Comparison of ENCODE assay signal across 9 mouse cellular contexts in genomic region chr12:111445161-111445889, GRCm38 (mm10). TPM values are rescaled to one million over a fixed set of nuclear protein-coding genes. Genes with fewer than 3 reads are reported as not detected.
DNase-seq lines count a peak whose midpoint lies in the region; ATAC-seq and TF ChIP-seq lines count a peak whose summit lies in the region.
"Had no signal": no experiment of that assay in that cellular context is flagged by ENCODE, and none has a peak within 500 bp of the region (broad histone marks: within the 10 kb centered on the region; RNA-seq: fewer than 3 reads in every experiment).

No protein-coding gene starts in this region.

- no peak for DNase-seq in kidney, adult 11 months
- no peak for DNase-seq in forebrain, embryonic 11.5 days (ENCODE audit: low spot score)
- DNase-seq in kidney, postnatal 25 days, result peak; percentile 16 to 59
- peak; percentile 19 for DNase-seq in neural tube, embryonic 11.5 days (ENCODE audit: low spot score)
- DNase-seq in cerebellum, adult 8-10 months, result no peak
- no peak for DNase-seq in adrenal gland, postnatal 36 days
- no peak for DNase-seq in cerebellum, adult 2 months
- DNase-seq: cerebellum, postnatal 36 days had no signal

- H3K4me2 ChIP-seq in kidney, embryonic 14.5 days (replicated peaks; ENCODE audit: low read depth, low read length), result peak overlapping the region; percentile 53
- peak overlapping the region; percentile 33; the same call in 1 of the 2 replicates for H3K4me2 ChIP-seq in forebrain, embryonic 11.5 days (ENCODE audit: low read depth, low read length, severe bottlenecking)
- H3K4me2 ChIP-seq in neural tube, embryonic 11.5 days (ENCODE audit: low read depth), result no peak overlapping the region

- no peaks in the 10 kb centered on the region for H3K9me3 ChIP-seq in kidney, embryonic 14.5 days (ENCODE audit: control insufficient read depth, low read length)
- H3K9me3 ChIP-seq in forebrain, embryonic 11.5 days (ENCODE audit: control insufficient read depth, low read length), result no peaks in the 10 kb centered on the region
- H3K9me3 ChIP-seq in neural tube, embryonic 11.5 days (ENCODE audit: control insufficient read depth, low read length), result no peaks in the 10 kb centered on the region

- H3K4me1 ChIP-seq in kidney, embryonic 14.5 days (ENCODE audit: control insufficient read depth, insufficient read depth, low read length), result peaks cover 55% of the 10 kb centered on the region
- H3K4me1 ChIP-seq in forebrain, embryonic 11.5 days (replicated peaks; ENCODE audit: control insufficient read depth, insufficient read depth, low read length), result peaks cover 12% of the 10 kb centered on the region
- peaks cover 6% of the 10 kb centered on the region; the same call in 1 of the 2 replicates for H3K4me1 ChIP-seq in neural tube, embryonic 11.5 days (ENCODE audit: control insufficient read depth, insufficient read depth, low read length)
- 0 out of 2 replicates have a peak, but pooled peaks cover 5% of the 10 kb centered on the region for H3K4me1 ChIP-seq in cerebellum, adult 2 months (ENCODE audit: control insufficient read depth, insufficient read depth, low read length)

- no peak overlapping the region for H3K27ac ChIP-seq in kidney, embryonic 14.5 days (ENCODE audit: low read depth, low read length)
- no peak overlapping the region for H3K27ac ChIP-seq in forebrain, embryonic 11.5 days (ENCODE audit: low read depth, low read length)
- no peak overlapping the region for H3K27ac ChIP-seq in neural tube, embryonic 11.5 days (ENCODE audit: low read depth, low read length)
- H3K27ac ChIP-seq in cerebellum, adult 2 months (ENCODE audit: insufficient read depth, low read length), result no peak overlapping the region

- peak overlapping the region; percentile 24 for H3K4me3 ChIP-seq in kidney, embryonic 14.5 days (ENCODE audit: low read length)
- H3K4me3 ChIP-seq in forebrain, embryonic 11.5 days (ENCODE audit: low read depth, low read length), result 0 out of 2 replicates have a peak overlapping the region, but pooled peaks have one; percentile 9
- H3K4me3 ChIP-seq in neural tube, embryonic 11.5 days (ENCODE audit: low read depth, low read length), result peak overlapping the region; percentile 10; the same call in 1 of the 2 replicates
- no peak overlapping the region for H3K4me3 ChIP-seq in cerebellum, adult 2 months (replicated peaks; ENCODE audit: insufficient read depth, low read depth, low read length)

- WGBS in kidney, embryonic 14.5 days, result 4% methylated on average over 51 of the region's 52 CpGs
- WGBS in forebrain, embryonic 11.5 days, result 2% methylated on average over 52 of the region's 52 CpGs
- WGBS in neural tube, embryonic 11.5 days, result 2% methylated on average over 52 of the region's 52 CpGs
- WGBS in cerebellum, adult 2 months, result 6% methylated on average over 52 of the region's 52 CpGs

- peak overlapping the region; percentile 31; the same call in 1 of the 2 replicates for H3K9ac ChIP-seq in kidney, embryonic 14.5 days (ENCODE audit: low read depth, low read length)
- no peak overlapping the region for H3K9ac ChIP-seq in forebrain, embryonic 11.5 days (ENCODE audit: low read length)
- no peak overlapping the region for H3K9ac ChIP-seq in neural tube, embryonic 11.5 days (ENCODE audit: low read length)

- no peak for ATAC-seq in kidney, embryonic 14.5 days (ENCODE audit: low FRiP score, low TSS enrichment)
- ATAC-seq in forebrain, embryonic 11.5 days (replicated peaks; ENCODE audit: low FRiP score), result no peak
- no peak for ATAC-seq in neural tube, embryonic 11.5 days (ENCODE audit: insufficient read depth, low FRiP score, low TSS enrichment)

- no peaks in the 10 kb centered on the region for H3K36me3 ChIP-seq in kidney, embryonic 14.5 days (ENCODE audit: control insufficient read depth, insufficient read depth, low read length)
- H3K36me3 ChIP-seq in forebrain, embryonic 11.5 days (ENCODE audit: control insufficient read depth, insufficient read depth, low read length), result no peaks in the 10 kb centered on the region
- no peaks in the 10 kb centered on the region for H3K36me3 ChIP-seq in neural tube, embryonic 11.5 days (ENCODE audit: control insufficient read depth, insufficient read depth, low read length)

- peaks cover 74% of the 10 kb centered on the region for H3K27me3 ChIP-seq in kidney, embryonic 14.5 days (ENCODE audit: control insufficient read depth, insufficient read depth, low read length)
- peaks cover 88% of the 10 kb centered on the region for H3K27me3 ChIP-seq in forebrain, embryonic 11.5 days (ENCODE audit: control insufficient read depth, insufficient read depth, low read length)
- peaks cover 94% of the 10 kb centered on the region for H3K27me3 ChIP-seq in neural tube, embryonic 11.5 days (ENCODE audit: control insufficient read depth, insufficient read depth, low read length)
- H3K27me3 ChIP-seq in cerebellum, adult 2 months (ENCODE audit: control insufficient read depth, insufficient read depth, low read length), result peaks cover 2% of the 10 kb centered on the region; the same call in 1 of the 2 replicates

- TF ChIP-seq POLR2A in cerebellum, adult 2 months (IDR thresholded peaks at IDR 0.05; ENCODE audit: borderline replicate concordance, insufficient read depth, low read length), result no peak

- TF ChIP-seq CTCF in cerebellum, adult 2 months (IDR thresholded peaks at IDR 0.05; ENCODE audit: borderline replicate concordance, insufficient read depth, low read depth, low read length), result no peak

RNA-seq across cellular contexts. Expression of gene Tnfaip2, which starts 3.1 kb away (rescaled TPM):
- polyA plus RNA-seq in kidney, embryonic 14.5 days (2014; fragmentation: Nextera tagmentation; extraction: Ambion mirVana), result 16.5 and 18.8 TPM in 2 replicates
- polyA plus RNA-seq in forebrain, embryonic 11.5 days (2014; fragmentation: Nextera tagmentation; extraction: Ambion mirVana), result 1.5 and 2.0 TPM in 2 replicates
- polyA plus RNA-seq in neural tube, embryonic 11.5 days (2014; fragmentation: Nextera tagmentation; extraction: Ambion mirVana), result 3.4 and 3.7 TPM in 2 replicates
- total RNA-seq in adrenal gland, postnatal 36 days (2021), result 10 to 100 TPM; 13.9 to 14.3 TPM
- 0.87 and 1.2 TPM in 2 replicates for polyA plus RNA-seq in cerebellum, adult 2 months (2012; rRNA removed)

RNA-seq across cellular contexts. Expression of gene Exoc3l4, which starts 28.5 kb away (rescaled TPM):
- polyA plus RNA-seq in kidney, embryonic 14.5 days (2014; fragmentation: Nextera tagmentation; extraction: Ambion mirVana), result 10.8 and 10.9 TPM in 2 replicates
- 3.0 and 3.3 TPM in 2 replicates for polyA plus RNA-seq in forebrain, embryonic 11.5 days (2014; fragmentation: Nextera tagmentation; extraction: Ambion mirVana)
- polyA plus RNA-seq in neural tube, embryonic 11.5 days (2014; fragmentation: Nextera tagmentation; extraction: Ambion mirVana), result 5.3 and 6.6 TPM in 2 replicates
- 1 to 10 TPM; 4.8 to 6.7 TPM for total RNA-seq in adrenal gland, postnatal 36 days (2021)
- 6.5 and 10.0 TPM in 2 replicates for polyA plus RNA-seq in cerebellum, adult 2 months (2012; rRNA removed)

RNA-seq across cellular contexts. Expression of gene Lbhd2, which starts 38.7 kb away (rescaled TPM):
- polyA plus RNA-seq in kidney, embryonic 14.5 days (2014; fragmentation: Nextera tagmentation; extraction: Ambion mirVana), result 5.8 and 9.9 TPM in 2 replicates
- polyA plus RNA-seq in forebrain, embryonic 11.5 days (2014; fragmentation: Nextera tagmentation; extraction: Ambion mirVana), result not detected in 2 replicates
- polyA plus RNA-seq in neural tube, embryonic 11.5 days (2014; fragmentation: Nextera tagmentation; extraction: Ambion mirVana), result not detected in 2 replicates
- under 1 TPM in 1 of 2 experiments, not detected in 1; 0.59 TPM for total RNA-seq in adrenal gland, postnatal 36 days (2021)
- 1.5 and 2.5 TPM in 2 replicates for polyA plus RNA-seq in cerebellum, adult 2 months (2012; rRNA removed)

RNA-seq across cellular contexts. Expression of gene Gm266, which starts 40.3 kb away (rescaled TPM):
- polyA plus RNA-seq in kidney, embryonic 14.5 days (2014; fragmentation: Nextera tagmentation; extraction: Ambion mirVana), result 123 and 137 TPM in 2 replicates
- 4.7 and 5.0 TPM in 2 replicates for polyA plus RNA-seq in forebrain, embryonic 11.5 days (2014; fragmentation: Nextera tagmentation; extraction: Ambion mirVana)
- 5.2 and 5.3 TPM in 2 replicates for polyA plus RNA-seq in neural tube, embryonic 11.5 days (2014; fragmentation: Nextera tagmentation; extraction: Ambion mirVana)
- under 1 TPM in 1 of 2 experiments, not detected in 1; 0.53 TPM for total RNA-seq in adrenal gland, postnatal 36 days (2021)
- 8.8 and 11.2 TPM in 2 replicates for polyA plus RNA-seq in cerebellum, adult 2 months (2012; rRNA removed)

Comparison
In these comparisons a context has a peak if more than half of its experiments do, and no peak if none do; other contexts are left out.
1. DNase-seq: peak in kidney, postnatal 25 days (2 of 2) and neural tube, embryonic 11.5 days (single experiment); none in kidney, adult 11 months (single experiment), forebrain, embryonic 11.5 days (single experiment), cerebellum, adult 8-10 months (single experiment), adrenal gland, postnatal 36 days (0 of 2) and cerebellum, adult 2 months (0 of 2).